ENCODE assay signal across 8 mouse cellular contexts in genomic region chr15:3271216-3271615, GRCm38 (mm10). TPM values are rescaled to one million over a fixed set of nuclear protein-coding genes. Genes with fewer than 3 reads are reported as not detected.
A peak's percentile ranks its signal among the peaks of the same experiment; 100 is the strongest.
DNase-seq lines count a peak whose midpoint lies in the region; ATAC-seq and TF ChIP-seq lines count a peak whose summit lies in the region.

No protein-coding gene starts in this region.

- WGBS in thymus, adult 2 months: 4% methylated on average over 6 of the region's 6 CpGs
- 27% methylated on average over 6 of the region's 6 CpGs for WGBS in heart, embryonic 12.5 days
- 29% methylated on average over 6 of the region's 6 CpGs for WGBS in kidney, postnatal 0 days

- H3K4me1 ChIP-seq in thymus, adult 2 months (replicated peaks; ENCODE audit: control insufficient read depth, insufficient read depth, low read length): peaks cover 15% of the 10 kb centered on the region
- H3K4me1 ChIP-seq in heart, embryonic 12.5 days (replicated peaks): peaks cover 9% of the 10 kb centered on the region; the same call in 1 of the 2 replicates
- H3K4me1 ChIP-seq in kidney, postnatal 0 days (replicated peaks; ENCODE audit: insufficient read depth, low read length): peaks cover 3% of the 10 kb centered on the region; the same call in 1 of the 2 replicates

- H3K4me2 ChIP-seq in heart, embryonic 12.5 days: peak overlapping the region; percentile 65
- peak overlapping the region; percentile 52 for H3K4me2 ChIP-seq in kidney, postnatal 0 days (ENCODE audit: low read length)

- peaks cover 9% of the 10 kb centered on the region for H3K36me3 ChIP-seq in thymus, adult 2 months (ENCODE audit: control insufficient read depth, insufficient read depth, low read length)
- H3K36me3 ChIP-seq in heart, embryonic 12.5 days: peaks cover 5% of the 10 kb centered on the region; the same call in 1 of the 2 replicates
- no peaks in the 10 kb centered on the region for H3K36me3 ChIP-seq in kidney, postnatal 0 days (ENCODE audit: insufficient read depth, low read length)

- peak; percentile 28 for DNase-seq in thymus, adult 2 months
- no peak for DNase-seq in thymus, postnatal 0 days (ENCODE audit: low spot score)
- peak; percentile 51 for DNase-seq in kidney, postnatal 0 days (ENCODE audit: low spot score)
- no peak for DNase-seq in left cerebral cortex, postnatal 10 days (ENCODE audit: extremely low spot score in 1 of 2, low spot score in 2 of 2)
- DNase-seq in cerebellum, postnatal 14 days: no peak
- DNase-seq in spleen, postnatal 4 days (ENCODE audit: low spot score in 2 of 2): no peak

- TF ChIP-seq POLR2A in thymus, adult 2 months (IDR thresholded peaks at IDR 0.05; ENCODE audit: control insufficient read depth, extremely low read depth, insufficient read depth, low read length, poor library complexity): no peak

- intact Hi-C loops in left cerebral cortex, postnatal 10 days (cut with DNase I): no loop called here

- H3K9me3 ChIP-seq in heart, embryonic 12.5 days (replicated peaks): no peaks in the 10 kb centered on the region
- no peaks in the 10 kb centered on the region for H3K9me3 ChIP-seq in kidney, postnatal 0 days (replicated peaks; ENCODE audit: low read length)

- no peak for TF ChIP-seq CTCF in thymus, adult 2 months (IDR thresholded peaks at IDR 0.05; ENCODE audit: borderline replicate concordance, control insufficient read depth, extremely low read depth, insufficient read depth, low read length, poor library complexity)
- TF ChIP-seq CTCF in kidney, postnatal 0 days (IDR thresholded peaks at IDR 0.05; ENCODE audit: low read depth): no peak

- 0 out of 2 replicates have a peak, but pooled peaks have one; percentile 20 for ATAC-seq in heart, embryonic 12.5 days (ENCODE audit: insufficient number of reproducible peaks, low FRiP score)
- ATAC-seq in kidney, postnatal 0 days (replicated peaks; ENCODE audit: low FRiP score, low read depth): no peak; the same call in 1 of the 2 replicates
- peak; percentile 28 for ATAC-seq in megakaryocyte progenitor cell, adult 5-6 weeks (replicated peaks; ENCODE audit: poor library complexity)

- no peaks in the 10 kb centered on the region for H3K27me3 ChIP-seq in thymus, adult 2 months (ENCODE audit: control insufficient read depth, insufficient read depth, low read length)
- H3K27me3 ChIP-seq in heart, embryonic 12.5 days (replicated peaks): no peaks in the 10 kb centered on the region
- no peaks in the 10 kb centered on the region for H3K27me3 ChIP-seq in kidney, postnatal 0 days (ENCODE audit: insufficient read depth, low read length)

- peak overlapping the region; percentile 52; the same call in 1 of the 2 replicates for H3K9ac ChIP-seq in heart, embryonic 12.5 days
- H3K9ac ChIP-seq in kidney, postnatal 0 days (ENCODE audit: low read depth, low read length): peak overlapping the region; percentile 25; the same call in 1 of the 2 replicates

- H3K27ac ChIP-seq in thymus, adult 2 months (ENCODE audit: control insufficient read depth, insufficient read depth, low read length): peak overlapping the region; percentile 79
- H3K27ac ChIP-seq in heart, embryonic 12.5 days (ENCODE audit: poor library complexity, severe bottlenecking): 0 out of 2 replicates have a peak overlapping the region, but pooled peaks have one; percentile 33
- no peak overlapping the region for H3K27ac ChIP-seq in kidney, postnatal 0 days

- peak overlapping the region; percentile 95 for H3K4me3 ChIP-seq in thymus, adult 2 months (ENCODE audit: control insufficient read depth, insufficient read depth, low read length)
- H3K4me3 ChIP-seq in heart, embryonic 12.5 days: peak overlapping the region; percentile 42
- peak overlapping the region; percentile 35 for H3K4me3 ChIP-seq in kidney, postnatal 0 days (replicated peaks; ENCODE audit: low read depth, low read length)

RNA-seq across cellular contexts. Expression of gene Selenop, which starts 2.9 kb away (rescaled TPM):
- polyA plus RNA-seq in thymus, adult 2 months (2012; rRNA removed): 193 and 199 TPM in 2 replicates
- polyA plus RNA-seq in thymus, postnatal 0 days (2015; fragmentation: Nextera tagmentation; extraction: Ambion mirVana): 151 and 156 TPM in 2 replicates
- 84.6 and 90.9 TPM in 2 replicates for polyA plus RNA-seq in heart, embryonic 12.5 days (2016; fragmentation: Nextera tagmentation; extraction: Ambion mirVana)
- 207 and 225 TPM in 2 replicates for polyA plus RNA-seq in kidney, postnatal 0 days (2015; fragmentation: Nextera tagmentation; extraction: Ambion mirVana)
- total RNA-seq in megakaryocyte progenitor cell, adult 5-6 weeks (2015): 106 and 110 TPM in 2 replicates
- total RNA-seq in megakaryocyte progenitor cell, adult 5-6 weeks (2017): 55.3 and 56.5 TPM in 2 replicates
- total RNA-seq in left cerebral cortex, postnatal 10 days (2021): 100 to 1,000 TPM; 200 to 275 TPM

RNA-seq across cellular contexts. Expression of gene Ccdc152, which starts 32.1 kb away (rescaled TPM):
- polyA plus RNA-seq in thymus, adult 2 months (2012; rRNA removed): 0.22 and 0.80 TPM in 2 replicates
- 0.39 and 0.42 TPM in 2 replicates for polyA plus RNA-seq in thymus, postnatal 0 days (2015; fragmentation: Nextera tagmentation; extraction: Ambion mirVana)
- 0.14 TPM in 1 of 2 replicates, not detected in the other for polyA plus RNA-seq in heart, embryonic 12.5 days (2016; fragmentation: Nextera tagmentation; extraction: Ambion mirVana)
- polyA plus RNA-seq in kidney, postnatal 0 days (2015; fragmentation: Nextera tagmentation; extraction: Ambion mirVana): 0.58 and 0.82 TPM in 2 replicates
- total RNA-seq in megakaryocyte progenitor cell, adult 5-6 weeks (2015): not detected in 2 replicates
- total RNA-seq in megakaryocyte progenitor cell, adult 5-6 weeks (2017): not detected in 2 replicates
- not detected for total RNA-seq in left cerebral cortex, postnatal 10 days (2021)

Comparison
In these comparisons a context has a peak if more than half of its experiments do, and no peak if none do; other contexts are left out.
1. DNase-seq: peak in thymus, adult 2 months (single experiment) and kidney, postnatal 0 days (single experiment); none in thymus, postnatal 0 days (single experiment), left cerebral cortex, postnatal 10 days (0 of 2), cerebellum, postnatal 14 days (0 of 2) and spleen, postnatal 4 days (0 of 2).
2. H3K4me3 ChIP-seq: peak in every context shown above with its lines; median percentile 95 in thymus, adult 2 months; 42 in heart, embryonic 12.5 days; 35 in kidney, postnatal 0 days.